Mouse (Mus musculus) neural tube, embryonic 11.5 days (tissue): ENCODE measurements at regions not wholly inside any gene's neighbourhood (a gene's known extent, or its start where the extent isn't known, plus 50 kb on each side); places are given as distances from the start of the nearest gene placed in this dataset.

Source experiments
- ATAC-seq: fragments of 200-750 bp; cut with Nextera tagmentation; 2 replicates; pipeline ENCODE4 v1.8.0; 2017; ENCODE audit warnings: moderate number of reproducible peaks, mild to moderate bottlenecking, moderate TSS enrichment, moderate library complexity; ENCODE audit not compliant: insufficient read depth, low FRiP score, low TSS enrichment
- DNase-seq: peaks from one replicate; pipeline ENCODE4 v3.0.0-alpha.2; 2015; ENCODE audit warnings: low spot score
- H3K27ac ChIP-seq: fragments of 300-500 bp; sonication (generic); 2 replicates; pipeline ENCODE4 v1.5.1; 2014; ENCODE audit warnings: low read depth, mild to moderate bottlenecking, low read length
- H3K27me3 ChIP-seq: fragments of 300-500 bp; sonication (generic); 2 replicates; pipeline ENCODE4 v1.6.1; 2014; ENCODE audit warnings: mild to moderate bottlenecking, low read length, mixed read lengths; ENCODE audit not compliant: control insufficient read depth, insufficient read depth
- H3K36me3 ChIP-seq: fragments of 300-500 bp; sonication (generic); 2 replicates; pipeline ENCODE4 v1.6.1; 2014; ENCODE audit warnings: mild to moderate bottlenecking, low read length, moderate library complexity, mixed read lengths; ENCODE audit not compliant: control insufficient read depth, insufficient read depth
- H3K4me1 ChIP-seq: fragments of 300-500 bp; sonication (generic); 2 replicates; pipeline ENCODE4 v1.6.1; 2014; ENCODE audit warnings: low read length, mixed read lengths; ENCODE audit not compliant: control insufficient read depth, insufficient read depth
- H3K4me2 ChIP-seq: fragments of 300-500 bp; sonication (generic); 2 replicates; pipeline ENCODE4 v1.6.1; 2014; ENCODE audit warnings: low read depth, mild to moderate bottlenecking, moderate library complexity
- H3K4me3 ChIP-seq: fragments of 300-500 bp; sonication (generic); 2 replicates; pipeline ENCODE4 v1.5.1; 2014; ENCODE audit warnings: low read depth, low read length
- H3K9ac ChIP-seq: fragments of 300-500 bp; sonication (generic); 2 replicates; pipeline ENCODE4 v1.6.1; 2014; ENCODE audit warnings: mild to moderate bottlenecking, low read length
- H3K9me3 ChIP-seq: fragments of 300-500 bp; sonication (generic); 2 replicates; pipeline ENCODE4 v1.6.1; 2016; ENCODE audit warnings: low read length; ENCODE audit not compliant: control insufficient read depth
- WGBS: fragments of 180-500 bp; shearing (Covaris S2); extraction: QIAGEN DNeasy Blood & Tissue Kit; methylation state at CpG from one replicate; pipeline ENCODE4 v1.1.7; 2014; 5-methylcytosine and 5-hydroxymethylcytosine counted together

DNA sequence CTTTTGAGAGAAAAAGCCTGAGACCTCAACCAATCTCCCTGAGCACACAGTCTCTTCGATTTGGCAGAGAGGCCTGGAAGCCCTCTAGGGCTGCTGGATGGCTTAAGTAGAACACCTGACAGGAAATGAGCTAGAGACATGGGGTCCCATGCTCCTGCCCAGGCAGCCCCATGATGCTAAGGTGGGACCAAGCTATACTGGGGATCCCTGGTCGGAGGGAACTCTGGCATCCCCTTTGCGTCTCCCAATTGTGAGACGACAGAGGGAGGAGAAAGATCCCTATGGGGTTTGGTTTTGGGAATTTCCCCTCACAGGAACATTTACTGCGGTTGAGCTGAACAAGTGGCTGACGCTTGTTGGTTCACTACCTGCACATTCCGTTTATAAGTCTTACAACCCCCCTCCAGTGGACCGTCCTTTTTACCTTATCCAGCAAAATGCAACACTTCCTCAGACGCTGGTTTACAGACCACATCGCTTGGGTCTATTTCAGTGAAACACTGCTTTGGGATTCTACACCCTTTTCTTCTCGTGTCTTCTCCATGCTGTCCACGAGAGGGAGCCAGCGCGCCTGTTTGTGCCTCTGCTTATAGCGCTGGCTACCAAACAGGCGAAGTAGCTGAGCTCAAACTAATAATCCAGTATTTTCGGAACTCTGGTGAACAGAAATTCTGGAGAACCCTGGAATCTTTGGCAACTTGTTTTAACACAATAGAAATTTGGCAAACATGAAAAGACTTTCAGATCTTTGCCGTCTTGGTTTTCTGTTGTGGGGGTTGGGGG lies 93.7 kb upstream of the Spred2 start:
- peak; percentile 17; the same call in 1 of the 2 replicates for ATAC-seq
- WGBS = 21% methylated on average over 18 of the region's 18 CpGs

DNA sequence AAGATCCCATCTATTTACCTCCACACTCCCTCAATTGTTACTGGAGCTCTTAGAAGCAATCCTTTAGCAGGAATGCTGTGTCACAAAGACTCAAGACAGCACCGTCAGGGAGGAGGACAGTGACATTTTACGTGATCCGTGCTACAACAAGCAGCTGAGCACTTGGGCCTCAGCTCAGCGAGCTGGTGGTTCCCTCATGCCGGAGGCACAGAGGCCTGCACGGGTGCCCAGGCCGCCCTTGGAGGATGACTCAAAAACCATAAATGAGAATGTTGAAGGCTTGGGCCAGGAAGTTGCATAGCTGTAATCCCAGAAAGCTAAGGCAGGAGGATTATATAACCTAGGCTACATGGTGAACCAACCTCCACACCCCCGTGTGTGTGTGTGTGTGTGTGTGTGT lies 89.6 kb upstream of the Spred2 start:
- Histone ChIP-seq H3K27ac (no peak overlapping the region), H3K4me3 (no peak overlapping the region), H3K4me2 (no peak overlapping the region), H3K9ac (no peak overlapping the region), H3K4me1 (0 out of 2 replicates have a peak, but pooled peaks cover under 1% of the 10 kb centered on the region), H3K9me3 (no peaks in the 10 kb centered on the region), H3K36me3 (no peaks in the 10 kb centered on the region), H3K27me3 (no peaks in the 10 kb centered on the region)
- ATAC-seq (no peak), DNase-seq (no peak)
- 74% methylated on average over 8 of the region's 8 CpGs for WGBS

More for the DNA sequence above, 93.7 kb upstream of the Spred2 start:
- DNase-seq = peak; percentile 79
- Histone ChIP-seq H3K9me3 (no peaks in the 10 kb centered on the region), H3K27ac (no peak overlapping the region), H3K4me1 (0 out of 2 replicates have a peak, but pooled peaks cover 2% of the 10 kb centered on the region), H3K4me3 (no peak overlapping the region), H3K36me3 (no peaks in the 10 kb centered on the region), H3K9ac (no peak overlapping the region), H3K4me2 (no peak overlapping the region), H3K27me3 (no peaks in the 10 kb centered on the region)

DNA sequence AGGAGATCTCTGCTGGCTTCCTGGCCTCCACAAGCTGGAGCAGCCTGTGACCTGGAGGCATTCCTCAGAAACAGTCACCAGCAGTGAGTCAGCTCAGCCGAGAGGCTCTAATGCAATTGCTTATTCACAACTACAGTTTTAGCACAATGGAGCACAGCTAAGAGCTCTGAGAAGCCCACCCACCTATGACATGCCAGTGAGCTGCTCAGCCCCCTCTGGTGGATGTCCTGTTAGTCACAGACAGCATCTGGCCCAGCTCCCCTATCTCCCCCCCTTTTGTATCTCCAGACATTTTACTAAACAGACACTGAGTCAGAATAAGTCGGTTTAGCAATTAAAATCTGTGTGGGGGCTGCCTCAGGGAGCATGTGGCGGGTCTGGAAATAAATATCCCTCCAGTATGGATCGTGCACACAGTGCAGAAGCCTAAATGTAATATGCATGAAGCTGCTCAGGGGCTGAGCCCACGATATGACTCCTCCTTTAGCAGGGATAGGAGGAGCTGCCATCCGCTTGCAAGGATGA lies 88.9 kb upstream of the Spred2 start:
- DNase-seq (peak; percentile 68), ATAC-seq (peak; percentile 76)
- no peaks in the 10 kb centered on the region for H3K4me1 ChIP-seq
- 0 out of 2 replicates have a peak overlapping the region, but pooled peaks have one; percentile 39 for H3K27ac ChIP-seq
- 36% methylated on average over 6 of the region's 6 CpGs for WGBS
- peak overlapping the region; percentile 50; the same call in 1 of the 2 replicates for H3K9ac ChIP-seq
- no peak overlapping the region for H3K4me2 ChIP-seq
- H3K36me3 ChIP-seq = no peaks in the 10 kb centered on the region
- H3K4me3 ChIP-seq = no peak overlapping the region
- H3K27me3 ChIP-seq = no peaks in the 10 kb centered on the region
- no peaks in the 10 kb centered on the region for H3K9me3 ChIP-seq

DNA sequence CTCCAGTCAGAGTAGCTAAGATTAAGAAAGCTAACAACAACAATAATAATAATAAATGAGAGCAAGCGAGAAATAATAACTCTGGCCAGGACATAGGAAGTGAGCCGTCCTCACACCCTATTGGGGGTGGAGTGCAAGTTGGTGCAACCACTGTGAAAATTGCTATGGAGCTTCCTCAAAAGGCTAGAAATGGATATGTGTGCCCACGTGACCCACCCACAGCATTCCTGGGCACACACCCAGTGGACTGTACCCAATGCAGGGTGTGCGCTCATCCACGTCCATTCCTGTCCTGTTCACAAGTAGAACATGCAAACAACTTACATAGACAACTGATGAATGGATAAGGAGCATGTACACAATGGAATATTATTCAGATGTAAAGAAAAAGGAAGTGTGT lies 85.2 kb upstream of the Spred2 start:
- Histone ChIP-seq H3K4me3 (no peak overlapping the region), H3K4me1 (no peaks in the 10 kb centered on the region), H3K27ac (no peak overlapping the region), H3K9me3 (no peaks in the 10 kb centered on the region), H3K36me3 (no peaks in the 10 kb centered on the region), H3K9ac (no peak overlapping the region), H3K27me3 (no peaks in the 10 kb centered on the region), H3K4me2 (no peak overlapping the region)
- DNase-seq (no peak), ATAC-seq (no peak)
- 91% methylated on average over 5 of the region's 5 CpGs for WGBS

DNA sequence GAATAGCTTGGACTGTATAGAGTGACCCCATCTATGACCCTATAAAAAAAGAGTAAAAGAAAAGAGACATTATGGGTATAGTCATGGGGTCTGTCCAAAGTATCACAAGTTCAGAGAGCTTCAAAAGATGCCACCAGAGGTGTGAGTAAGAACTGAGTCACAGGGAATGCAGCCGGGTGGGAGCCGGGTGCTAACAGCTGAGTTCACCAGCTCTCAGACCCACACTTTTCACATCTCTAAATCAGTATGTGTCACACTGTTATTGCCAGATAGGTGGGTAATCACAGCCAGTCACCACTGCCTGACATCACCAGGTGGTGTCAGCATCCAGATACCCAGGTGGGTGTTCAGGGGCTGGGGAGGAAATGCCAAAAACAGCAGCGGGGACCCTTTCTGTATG lies 81.1 kb upstream of the Spred2 start:
- Histone ChIP-seq H3K4me3 (no peak overlapping the region), H3K4me2 (no peak overlapping the region), H3K27me3 (no peaks in the 10 kb centered on the region), H3K27ac (no peak overlapping the region), H3K9me3 (no peaks in the 10 kb centered on the region), H3K4me1 (no peaks in the 10 kb centered on the region), H3K9ac (no peak overlapping the region), H3K36me3 (no peaks in the 10 kb centered on the region)
- DNase-seq (no peak), ATAC-seq (no peak)
- WGBS = 82% methylated on average over 3 of the region's 3 CpGs

DNA sequence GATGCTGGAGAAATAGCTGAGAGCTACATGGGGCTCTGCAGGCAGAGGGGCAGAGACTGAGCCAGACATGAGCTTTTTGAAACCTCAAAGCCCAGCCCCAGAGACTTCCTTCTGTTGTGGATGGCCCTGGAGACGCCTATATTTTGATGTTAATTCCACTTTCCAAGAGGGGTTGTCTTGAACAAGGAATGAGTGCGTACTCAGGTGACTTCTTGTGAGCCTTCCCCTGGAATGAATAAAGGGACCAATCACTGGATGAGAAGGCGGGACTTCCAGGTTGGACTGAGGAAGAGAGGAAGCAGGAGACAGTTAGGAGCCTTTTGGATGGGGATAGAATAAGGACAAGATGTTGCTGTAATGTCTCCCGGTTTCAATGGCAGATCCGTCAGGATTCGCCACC lies 76.3 kb upstream of the Spred2 start:
- no peak for ATAC-seq
- no peaks in the 10 kb centered on the region for H3K27me3 ChIP-seq
- no peaks in the 10 kb centered on the region for H3K9me3 ChIP-seq
- 89% methylated on average over 6 of the region's 6 CpGs for WGBS
- no peak overlapping the region for H3K4me3 ChIP-seq
- H3K36me3 ChIP-seq = no peaks in the 10 kb centered on the region
- H3K9ac ChIP-seq = no peak overlapping the region
- no peak overlapping the region for H3K27ac ChIP-seq
- no peaks in the 10 kb centered on the region for H3K4me1 ChIP-seq
- H3K4me2 ChIP-seq = no peak overlapping the region
- DNase-seq = no peak

DNA sequence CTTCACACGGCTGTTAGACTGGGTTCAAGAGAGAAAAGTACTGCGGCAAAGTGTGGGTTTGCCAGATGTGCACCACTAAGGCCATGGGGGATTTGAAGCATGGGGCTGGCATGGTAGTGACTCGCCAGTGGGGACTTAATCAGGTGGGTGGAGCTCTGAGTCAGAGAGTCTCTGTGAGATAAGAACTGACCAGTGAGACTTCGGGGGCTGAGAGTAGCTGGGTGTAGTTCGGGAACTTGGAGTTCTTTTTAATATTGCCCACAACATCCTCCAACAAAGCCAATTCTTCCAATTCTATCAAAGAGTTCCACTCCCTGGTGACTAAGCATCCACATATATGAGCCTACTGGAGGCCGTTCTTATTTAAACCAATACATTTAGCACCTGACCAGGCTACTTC lies 75.8 kb upstream of the Spred2 start:
- 91% methylated on average over 6 of the region's 6 CpGs for WGBS
- Histone ChIP-seq H3K36me3 (no peaks in the 10 kb centered on the region), H3K4me2 (no peak overlapping the region), H3K4me3 (no peak overlapping the region), H3K27ac (no peak overlapping the region), H3K4me1 (no peaks in the 10 kb centered on the region), H3K27me3 (no peaks in the 10 kb centered on the region), H3K9ac (no peak overlapping the region), H3K9me3 (no peaks in the 10 kb centered on the region)
- ATAC-seq = no peak
- DNase-seq = no peak

DNA sequence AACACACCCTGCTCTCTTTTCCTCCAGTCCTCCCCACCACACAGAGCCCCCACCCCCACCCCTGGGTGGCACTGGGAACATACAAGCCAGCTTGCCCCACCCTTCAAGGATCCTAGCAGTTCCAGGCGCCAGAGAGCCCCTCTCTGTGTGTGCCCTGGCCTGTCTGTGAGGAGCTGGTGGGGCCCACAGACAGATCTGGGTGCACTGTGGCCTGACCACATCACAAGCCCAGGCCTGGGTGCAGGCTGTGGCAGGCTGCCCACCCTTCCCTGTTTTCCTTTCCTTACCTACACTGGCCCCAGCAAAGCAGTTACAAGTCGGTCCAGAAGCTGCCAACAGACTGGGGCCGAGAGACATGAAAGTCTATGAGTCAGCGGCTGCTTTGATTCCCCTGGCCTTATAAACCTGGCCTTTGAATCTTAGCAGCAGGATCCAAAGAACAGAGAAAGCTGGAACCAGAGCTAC lies 74.8 kb upstream of the Spred2 start:
- Histone ChIP-seq H3K9ac (no peak overlapping the region), H3K4me3 (no peak overlapping the region), H3K9me3 (no peaks in the 10 kb centered on the region), H3K27ac (no peak overlapping the region), H3K27me3 (no peaks in the 10 kb centered on the region), H3K4me2 (no peak overlapping the region), H3K36me3 (no peaks in the 10 kb centered on the region), H3K4me1 (no peaks in the 10 kb centered on the region)
- DNase-seq (no peak), ATAC-seq (no peak)
- WGBS = 47% methylated on average over 4 of the region's 4 CpGs

DNA sequence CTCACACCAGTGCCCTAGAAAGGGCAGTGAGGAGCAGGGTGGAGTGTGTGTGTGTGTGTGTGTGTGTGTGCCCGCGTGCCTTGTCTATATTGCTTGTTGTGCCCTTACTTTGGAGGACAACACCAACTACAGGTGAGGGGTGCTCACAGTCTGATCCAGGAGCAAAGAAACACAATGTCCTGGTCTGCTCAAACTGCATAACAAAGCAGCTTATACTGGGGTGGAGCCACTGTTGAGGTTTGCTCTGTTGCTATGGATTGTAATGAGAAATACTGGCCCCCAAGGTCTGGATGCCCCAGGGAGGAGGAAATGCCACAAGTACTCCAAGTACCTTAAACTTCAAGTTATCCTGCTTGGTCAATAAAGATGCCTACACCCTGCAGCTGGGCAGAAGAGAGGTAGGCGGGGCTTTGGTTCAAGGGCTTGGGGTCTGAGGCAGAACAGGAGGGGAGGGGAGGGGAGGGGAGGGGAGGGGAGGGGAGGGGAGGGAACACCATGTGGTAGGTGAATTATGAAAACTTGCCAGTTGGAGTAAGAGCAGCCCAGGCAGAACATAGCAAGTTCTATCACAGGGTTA lies 74.2 kb upstream of the Spred2 start:
- no peak overlapping the region for H3K9ac ChIP-seq
- no peak overlapping the region for H3K4me2 ChIP-seq
- DNase-seq (no peak), ATAC-seq (no peak)
- no peaks in the 10 kb centered on the region for H3K9me3 ChIP-seq
- H3K36me3 ChIP-seq = no peaks in the 10 kb centered on the region
- no peak overlapping the region for H3K4me3 ChIP-seq
- no peak overlapping the region for H3K27ac ChIP-seq
- 77% methylated on average over 2 of the region's 3 CpGs for WGBS
- H3K4me1 ChIP-seq = no peaks in the 10 kb centered on the region
- H3K27me3 ChIP-seq = no peaks in the 10 kb centered on the region
